Mouse (Mus musculus): ENCODE measurements around the gene Src.

Src gene

GRCm38 (mm10) chr2:157434041-157434440, 15.8 kb downstream of the Src start:
- in situ Hi-C loops (cut with MboI; ENCODE audit: unreplicated experiment in 2 of 2) = no loop called here

DNA sequence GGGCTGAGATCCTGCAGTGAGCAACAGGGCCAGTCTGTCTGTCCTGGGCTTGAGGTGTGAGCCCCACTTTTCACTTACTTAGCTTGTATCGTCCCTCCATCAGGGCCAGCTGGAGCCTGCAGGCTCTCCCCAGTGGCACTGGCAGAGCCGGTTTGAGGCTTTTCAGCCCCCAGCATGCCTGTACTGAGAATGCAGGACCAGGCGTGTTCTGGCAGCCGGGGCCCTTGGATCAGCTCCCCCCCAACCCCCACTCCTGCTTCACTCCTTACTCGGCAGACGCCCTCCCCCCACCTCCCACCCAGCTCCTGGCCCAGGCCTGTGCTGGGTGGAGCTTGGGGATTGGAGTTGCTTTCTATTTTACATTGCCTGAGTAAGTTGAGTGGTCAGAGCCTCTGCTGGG, 16.3 kb downstream of the Src start:
- in situ Hi-C loops (cut with MboI; ENCODE audit: unreplicated experiment in 2 of 2) = no loop called here

GRCm38 (mm10) chr2:157436496-157436895, 18.3 kb downstream of the Src start:
- in situ Hi-C loops (cut with MboI; ENCODE audit: unreplicated experiment in 2 of 2) = loop anchor here in 1 of 2 experiments (5.0 kb wide), 1 partner anchor 34 kb away; no protein-coding TSS in a partner anchor

GRCm38 (mm10) chr2:157437123-157437522, 18.9 kb downstream of the Src start:
- in situ Hi-C loops (cut with MboI; ENCODE audit: unreplicated experiment in 2 of 2) = loop anchor here in 1 of 2 experiments (5.0 kb wide), 1 partner anchor 35 kb away; no protein-coding TSS in a partner anchor

DNA sequence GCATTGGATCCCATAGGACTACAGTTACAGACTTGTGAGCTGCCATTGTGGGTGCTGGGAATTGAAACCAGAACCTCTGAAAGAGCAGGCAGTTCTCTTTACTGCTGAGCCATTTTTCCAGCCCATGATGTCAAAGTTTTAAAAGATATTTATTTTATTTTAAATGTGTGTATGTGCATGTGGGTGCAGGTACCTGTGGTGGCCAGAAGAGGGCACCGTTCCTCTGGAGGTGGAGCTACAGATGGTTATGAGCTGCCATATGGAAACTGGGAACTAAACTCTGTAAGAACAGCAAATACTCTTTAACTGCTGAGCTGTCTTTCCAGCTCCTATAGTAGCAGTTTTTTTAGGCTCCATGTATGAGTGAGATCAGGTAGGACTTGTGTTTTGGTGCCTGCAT, 23.1 kb downstream of the Src start:
- in situ Hi-C loops (cut with MboI; ENCODE audit: unreplicated experiment in 2 of 2) = no loop called here

DNA sequence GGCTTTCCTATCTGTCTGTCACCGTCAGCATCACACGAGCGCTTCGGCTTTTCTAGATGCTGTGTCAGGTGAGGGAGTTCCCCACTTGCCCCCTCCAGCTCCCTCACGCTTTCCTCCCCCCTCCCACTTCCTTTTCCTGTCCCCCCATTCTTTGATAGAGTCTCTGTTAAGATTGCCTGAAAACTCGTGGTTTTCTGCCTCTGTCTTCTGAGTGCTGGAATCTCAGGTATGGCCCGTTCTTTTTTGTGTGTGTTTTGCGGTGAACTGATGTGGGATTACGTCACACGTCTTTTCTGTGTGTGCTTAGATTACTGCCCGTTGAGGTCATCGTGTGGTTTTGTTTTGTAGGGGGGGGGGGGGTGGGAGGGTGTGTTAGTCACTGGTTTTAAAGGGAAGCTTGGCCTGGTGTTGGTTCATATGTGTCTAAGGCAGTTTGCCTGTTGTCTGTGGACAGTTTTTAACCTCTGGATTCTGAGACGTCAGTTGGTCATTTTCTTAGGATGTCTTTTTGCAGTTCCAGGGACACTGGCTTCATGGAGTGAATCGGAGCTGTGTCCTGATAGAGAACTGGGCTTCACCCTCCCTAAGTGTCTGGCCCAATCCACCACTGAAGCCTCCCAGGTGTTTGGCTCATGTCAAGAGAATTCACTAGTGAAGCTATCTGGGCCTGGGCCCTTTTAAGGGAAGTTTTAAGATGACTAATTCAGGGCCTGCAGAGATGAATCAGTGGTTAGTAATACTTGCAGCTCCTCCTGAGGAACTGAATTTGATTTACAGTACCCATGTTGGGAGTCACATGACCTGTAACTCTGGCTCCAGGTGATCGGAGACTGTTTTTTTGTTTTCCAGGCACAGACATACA, 29.3 kb downstream of the Src start:
- in situ Hi-C loops (cut with MboI; ENCODE audit: unreplicated experiment in 2 of 2) = no loop called here

DNA sequence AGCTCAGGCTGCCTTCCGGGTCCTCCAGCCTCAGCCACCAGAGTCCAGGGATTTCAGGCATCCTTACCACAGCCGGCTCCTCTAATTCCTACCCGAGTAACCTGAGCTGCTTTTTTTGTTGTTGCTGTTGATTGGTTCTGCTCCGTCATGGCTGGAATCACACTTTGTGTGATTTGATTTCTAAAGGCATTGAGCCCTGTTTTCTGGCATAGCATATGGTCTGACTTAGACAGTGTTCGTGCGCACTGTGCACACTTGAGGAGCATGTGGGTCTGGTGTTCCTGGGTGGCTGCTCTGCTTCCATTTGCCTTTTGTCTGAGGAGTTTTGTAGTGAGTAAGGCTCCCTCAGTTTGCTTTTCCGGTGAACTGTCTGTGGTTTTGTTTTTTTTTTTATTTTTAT, 30.1 kb downstream of the Src start:
- in situ Hi-C loops (cut with MboI; ENCODE audit: unreplicated experiment in 2 of 2) = no loop called here

DNA sequence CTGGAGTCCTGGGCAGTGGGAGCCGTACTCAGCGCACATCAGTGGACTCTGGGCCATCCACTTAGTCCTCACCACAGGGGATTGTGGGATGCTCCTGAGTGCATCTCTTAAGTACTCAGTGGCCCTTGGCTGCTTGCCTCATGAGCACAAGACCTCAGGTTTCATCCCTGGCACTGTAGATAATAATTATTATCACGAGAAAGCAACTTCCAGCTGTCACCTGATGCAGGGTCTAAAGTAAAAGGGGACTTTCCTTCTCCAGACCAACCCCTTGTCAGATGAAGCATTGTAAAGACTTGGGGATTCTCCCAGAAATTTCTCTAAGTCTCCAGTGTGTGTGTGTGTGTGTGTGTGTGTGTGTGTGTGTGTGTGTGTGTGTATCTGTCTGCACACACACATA, 32.7 kb downstream of the Src start:
- in situ Hi-C loops (cut with MboI; ENCODE audit: unreplicated experiment in 2 of 2) = loop anchor here in 1 of 2 experiments (25.0 kb wide), 1 partner anchor 314 kb away; the partner anchor contains the start of gene Samhd1

- in situ Hi-C loops (cut with MboI; ENCODE audit: unreplicated experiment in 2 of 2) = loop anchor here in 1 of 2 experiments (25.0 kb wide), 1 partner anchor 314 kb away; the partner anchor contains the start of gene Samhd1
These were observed 33.3 kb downstream of the Src start for GRCm38 (mm10) chr2:157451372-157452040.

- in situ Hi-C loops (cut with MboI; ENCODE audit: unreplicated experiment in 2 of 2) = loop anchor here in 1 of 2 experiments (25.0 kb wide), 1 partner anchor 320 kb away; the partner anchor contains the start of gene Samhd1
These were observed 39.0 kb downstream of the Src start for GRCm38 (mm10) chr2:157457100-157457806.

DNA sequence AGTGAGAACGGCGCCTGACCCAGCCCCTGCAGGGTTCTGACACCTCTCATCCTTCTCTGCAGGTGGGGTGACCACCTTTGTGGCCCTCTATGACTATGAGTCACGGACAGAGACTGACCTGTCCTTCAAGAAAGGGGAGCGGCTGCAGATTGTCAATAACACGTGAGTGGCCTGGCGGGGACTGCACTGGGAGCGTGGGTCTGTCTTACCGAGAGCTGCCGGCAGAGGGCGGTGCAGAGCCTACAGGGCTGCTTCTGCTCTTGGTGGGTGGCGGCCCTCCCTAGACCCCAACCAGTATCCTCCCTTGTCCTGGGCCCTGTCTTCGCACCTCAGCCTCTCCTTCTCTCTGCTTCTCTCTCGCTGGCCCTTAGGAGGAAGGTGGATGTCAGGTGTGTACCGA, 40.2 kb downstream of the Src start:
- in situ Hi-C loops (cut with MboI; ENCODE audit: unreplicated experiment in 2 of 2) = loop anchor here in 1 of 2 experiments (25.0 kb wide), 1 partner anchor 321 kb away; the partner anchor contains the start of gene Samhd1

DNA sequence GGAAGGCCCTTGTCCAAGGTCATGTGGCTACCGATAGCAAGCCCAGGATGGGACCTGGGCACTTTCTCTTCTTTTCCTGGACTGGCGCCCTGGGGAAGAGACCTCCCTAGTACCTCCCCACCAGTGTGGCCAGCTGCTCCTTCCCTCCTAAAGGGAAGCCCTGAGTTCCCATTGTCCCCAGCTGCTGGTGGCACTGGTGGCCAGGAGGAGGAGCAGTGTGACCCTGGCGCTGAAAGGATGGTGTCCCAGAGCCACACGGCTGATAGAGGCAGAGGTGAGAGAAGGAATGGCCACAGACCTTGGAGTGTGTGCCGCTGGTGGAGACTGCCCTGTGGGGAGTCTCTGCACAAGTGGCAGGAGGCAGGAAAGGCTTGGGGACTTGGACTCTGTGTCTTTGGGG, 41.5 kb downstream of the Src start:
- in situ Hi-C loops (cut with MboI; ENCODE audit: unreplicated experiment in 2 of 2) = loop anchor here (5.0 to 25.0 kb wide), 5 partner anchors 113 to 345 kb away; partner anchors contain the start of genes Blcap (in 2 of the 2) and Samhd1 (in 1 of the 2)

DNA sequence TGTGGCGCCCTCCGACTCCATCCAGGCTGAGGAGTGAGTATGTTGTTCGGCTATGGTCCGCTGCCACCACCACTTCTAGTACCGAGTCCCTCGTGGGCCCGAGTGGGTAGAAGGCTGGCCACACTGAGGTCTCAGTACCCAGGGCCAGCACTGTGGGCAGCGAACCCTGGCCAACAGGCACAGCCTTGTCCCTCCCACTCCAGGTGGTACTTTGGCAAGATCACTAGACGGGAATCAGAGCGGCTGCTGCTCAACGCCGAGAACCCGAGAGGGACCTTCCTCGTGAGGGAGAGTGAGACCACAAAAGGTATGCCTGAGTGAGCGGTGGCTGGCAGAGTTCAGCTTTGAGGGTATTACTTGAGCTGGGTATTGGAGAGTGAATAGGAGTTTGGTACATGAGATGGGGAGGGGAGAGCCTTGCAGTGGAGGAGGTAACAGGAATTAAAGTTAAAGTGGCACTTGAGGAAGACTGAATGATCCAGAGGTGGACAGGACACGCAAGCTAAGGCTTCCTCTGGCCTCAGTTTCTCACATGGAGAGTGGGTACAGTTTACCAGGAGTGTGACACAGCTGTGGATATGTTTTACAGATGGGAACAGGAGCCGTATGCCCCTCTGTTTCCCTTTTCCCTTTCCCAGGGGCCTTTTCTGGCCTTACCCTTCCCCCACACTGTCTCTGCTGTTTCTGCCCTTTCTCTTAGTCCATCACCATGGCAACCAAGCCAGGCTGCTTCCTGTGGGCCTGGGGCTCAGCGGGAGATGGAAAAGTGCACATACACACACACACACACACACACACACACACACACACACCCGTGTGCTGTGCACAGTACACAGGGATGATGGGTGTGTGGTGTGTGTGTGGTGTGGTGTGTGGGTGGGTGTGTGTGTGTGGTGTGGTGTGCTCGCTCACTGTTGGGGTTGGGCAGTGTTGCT, 44.8 kb downstream of the Src start:
- in situ Hi-C loops (cut with MboI; ENCODE audit: unreplicated experiment in 2 of 2) = loop anchor here (5.0 to 25.0 kb wide), 5 partner anchors 109 to 348 kb away; partner anchors contain the start of genes Blcap (in 2 of the 2) and Samhd1 (in 1 of the 2)

- in situ Hi-C loops (cut with MboI; ENCODE audit: unreplicated experiment in 2 of 2) = loop anchor here (5.0 to 25.0 kb wide), 5 partner anchors 108 to 349 kb away; partner anchors contain the start of genes Blcap (in 2 of the 2) and Samhd1 (in 1 of the 2)
These were observed 45.9 kb downstream of the Src start for GRCm38 (mm10) chr2:157463887-157464745.

GRCm38 (mm10) chr2:157464746-157465126, 46.5 kb downstream of the Src start:
- in situ Hi-C loops (cut with MboI; ENCODE audit: unreplicated experiment in 2 of 2) = loop anchor here (5.0 to 25.0 kb wide), 6 partner anchors 108 to 350 kb away; partner anchors contain the start of genes Blcap (in 2 of the 2) and Samhd1 (in 1 of the 2)

DNA sequence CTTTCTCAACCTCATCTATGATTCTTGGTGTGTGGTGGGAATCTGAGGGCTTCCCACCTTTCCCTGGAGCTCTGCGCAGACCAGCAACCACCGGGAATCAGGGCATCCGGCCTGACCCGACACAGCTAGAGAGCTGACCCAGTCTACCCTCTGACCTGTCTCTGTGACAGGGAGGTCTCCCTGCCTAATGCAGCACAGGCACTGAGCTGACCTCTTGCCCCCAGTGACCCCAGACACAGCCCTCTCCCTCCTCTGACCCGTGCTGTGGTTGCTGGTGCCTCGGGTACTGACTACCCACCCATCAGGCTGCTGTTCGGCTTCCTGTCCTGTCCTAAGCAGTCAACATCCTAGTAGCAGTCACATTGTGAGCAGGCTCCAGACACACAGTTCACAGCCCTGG, 48.6 kb downstream of the Src start:
- in situ Hi-C loops (cut with MboI; ENCODE audit: unreplicated experiment in 2 of 2) = loop anchor here (5.0 to 25.0 kb wide), 3 partner anchors 175 to 352 kb away; partner anchors contain the start of gene Samhd1 (in 1 of the 2)

DNA sequence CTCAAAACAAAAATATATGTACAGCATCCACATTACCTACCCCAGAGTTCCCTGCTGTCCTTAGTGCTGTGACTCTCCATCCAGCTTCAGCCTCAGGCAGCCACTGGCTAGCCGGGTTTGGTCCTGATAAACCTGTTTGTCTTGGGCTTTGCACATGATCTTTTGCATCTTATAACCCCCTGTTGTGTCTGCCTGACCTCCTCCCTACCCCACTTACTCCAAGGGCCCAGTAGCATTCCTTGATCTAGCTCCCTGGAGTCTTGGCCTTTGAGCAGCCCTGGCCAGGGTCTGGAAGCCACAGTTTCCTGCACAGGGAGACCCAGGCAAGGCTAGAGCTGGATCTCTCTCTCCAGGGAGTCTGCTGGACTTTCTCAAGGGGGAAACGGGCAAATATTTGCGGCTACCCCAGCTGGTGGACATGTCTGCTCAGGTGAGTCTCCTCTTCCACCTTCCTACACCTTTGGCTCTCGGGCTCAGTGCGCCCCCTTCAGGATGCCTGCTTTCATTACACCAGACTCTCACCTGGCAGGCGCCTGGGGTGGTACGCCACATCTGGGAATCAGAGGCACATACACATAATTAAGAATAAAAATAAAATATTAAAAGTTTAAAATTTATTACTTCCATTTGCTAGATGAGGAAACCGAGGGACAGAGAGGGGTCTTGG, 50.0 kb downstream of the Src start:
- in situ Hi-C loops (cut with MboI; ENCODE audit: unreplicated experiment in 2 of 2) = loop anchor here (5.0 to 25.0 kb wide), 3 partner anchors 176 to 353 kb away; partner anchors contain the start of gene Samhd1 (in 1 of the 2)

Measured in v-Abl transformed pro-B cells (cell line).